Mouse (Mus musculus) neural tube, embryonic 15.5 days (tissue): ENCODE data around the gene Clstn2. TPM values are rescaled to one million over a fixed set of nuclear protein-coding genes. Genes with fewer than 3 reads are reported as not detected.

Experiments
- ATAC-seq: fragments of 200-750 bp; cut with Nextera tagmentation; 2 replicates; pipeline ENCODE4 v1.8.0; 2017; ENCODE audit warnings: mild to moderate bottlenecking, moderate TSS enrichment, moderate library complexity; ENCODE audit not compliant: low FRiP score
- H3K27ac ChIP-seq: fragments of 300-500 bp; sonication (generic); replicated peaks from 2 replicates; pipeline ENCODE4 v1.5.1; 2015; ENCODE audit warnings: mild to moderate bottlenecking, inconsistent platforms
- H3K27me3 ChIP-seq: fragments of 300-500 bp; sonication (generic); replicated peaks from 2 replicates; pipeline ENCODE4 v1.6.1; 2015; ENCODE audit warnings: inconsistent platforms
- H3K36me3 ChIP-seq: fragments of 300-500 bp; sonication (generic); 2 replicates; pipeline ENCODE4 v1.6.1; 2015; ENCODE audit warnings: inconsistent platforms
- H3K4me1 ChIP-seq: fragments of 300-500 bp; sonication (generic); 2 replicates; pipeline ENCODE4 v1.6.1; 2015; ENCODE audit warnings: inconsistent platforms
- H3K4me2 ChIP-seq: fragments of 300-500 bp; sonication (generic); 2 replicates; pipeline ENCODE4 v1.6.1; 2015; ENCODE audit warnings: inconsistent platforms, mild to moderate bottlenecking, moderate library complexity
- H3K4me3 ChIP-seq: fragments of 300-500 bp; sonication (generic); replicated peaks from 2 replicates; pipeline ENCODE4 v1.5.1; 2015; ENCODE audit warnings: mild to moderate bottlenecking, inconsistent platforms
- H3K9ac ChIP-seq: fragments of 300-500 bp; sonication (generic); replicated peaks from 2 replicates; pipeline ENCODE4 v1.6.1; 2015; ENCODE audit warnings: mild to moderate bottlenecking, inconsistent platforms
- H3K9me3 ChIP-seq: fragments of 300-500 bp; sonication (generic); replicated peaks from 2 replicates; pipeline ENCODE4 v1.6.1; 2016; ENCODE audit warnings: inconsistent platforms
- WGBS: fragments of 180-500 bp; shearing (Covaris S2); methylation state at CpG from one replicate; pipeline ENCODE4 v1.1.7; 2015; ENCODE audit warnings: mixed read lengths; 5-methylcytosine and 5-hydroxymethylcytosine counted together
- polyA plus RNA-seq: library from polyadenylated mRNA; unstranded; fragments of >200 nt; fragmentation: Nextera tagmentation; extraction: Ambion mirVana; gene quantifications from 2 replicates; pipeline ENCODE4 v1.2.1, GENCODE M21; 2015

The Clstn2 gene
- 16.6 and 18.8 TPM in 2 replicates for polyA plus RNA-seq

- peak within 1 kb of the TSS; percentile 94 for H3K4me2 ChIP-seq
- peaks cover 37% of the 10 kb centered on the region for H3K4me1 ChIP-seq
- peak within 1 kb of the TSS; percentile 87 for H3K27ac ChIP-seq
- under 1% methylated on average over 61 of the region's 73 CpGs for WGBS
- H3K27me3 ChIP-seq = peaks cover 4% of the 10 kb centered on the region; the same call in 1 of the 2 replicates
- peak; percentile 93 for ATAC-seq
- peak within 1 kb of the TSS; percentile 77 for H3K4me3 ChIP-seq
- no peaks in the 10 kb centered on the region for H3K9me3 ChIP-seq
- H3K9ac ChIP-seq = peak within 1 kb of the TSS; percentile 84
- H3K36me3 ChIP-seq = no peaks in the 10 kb centered on the region
Observed at GRCm38 (mm10) chr9:98032573-98033272, at the start of gene Clstn2. Gene Clstn2, minus strand, starts transcription at chr9:98033181.

- 90% methylated on average over 5 of the region's 5 CpGs for WGBS
- H3K27me3 ChIP-seq = no peaks in the 10 kb centered on the region
- H3K4me2 ChIP-seq = no peak overlapping the region
- no peak for ATAC-seq
- no peaks in the 10 kb centered on the region for H3K36me3 ChIP-seq
- no peak overlapping the region for H3K27ac ChIP-seq
- H3K9me3 ChIP-seq = no peaks in the 10 kb centered on the region
- no peak overlapping the region for H3K4me3 ChIP-seq
- no peak overlapping the region for H3K9ac ChIP-seq
- H3K4me1 ChIP-seq = no peaks in the 10 kb centered on the region
Observed at GRCm38 (mm10) chr9:98067767-98068166, 34.8 kb upstream of the Clstn2 start.

GRCm38 (mm10) chr9:98061646-98062045, 28.7 kb upstream of the Clstn2 start:
- H3K9me3 ChIP-seq = no peaks in the 10 kb centered on the region
- H3K27ac ChIP-seq = no peak overlapping the region
- H3K9ac ChIP-seq = no peak overlapping the region
- 85% methylated on average over 3 of the region's 3 CpGs for WGBS
- H3K4me3 ChIP-seq = no peak overlapping the region
- H3K36me3 ChIP-seq = no peaks in the 10 kb centered on the region
- ATAC-seq = no peak
- H3K4me2 ChIP-seq = no peak overlapping the region
- H3K4me1 ChIP-seq = 0 out of 2 replicates have a peak, but pooled peaks cover 4% of the 10 kb centered on the region
- H3K27me3 ChIP-seq = no peaks in the 10 kb centered on the region

- Histone ChIP-seq H3K9me3 (no peaks in the 10 kb centered on the region), H3K9ac (no peak overlapping the region), H3K4me2 (no peak overlapping the region), H3K27me3 (no peaks in the 10 kb centered on the region), H3K27ac (no peak overlapping the region), H3K36me3 (no peaks in the 10 kb centered on the region), H3K4me3 (no peak overlapping the region), H3K4me1 (0 out of 2 replicates have a peak, but pooled peaks cover 4% of the 10 kb centered on the region)
- 87% methylated on average over 2 of the region's 2 CpGs for WGBS
- no peak for ATAC-seq
Observed at GRCm38 (mm10) chr9:98057291-98057690, 24.3 kb upstream of the Clstn2 start.

DNA sequence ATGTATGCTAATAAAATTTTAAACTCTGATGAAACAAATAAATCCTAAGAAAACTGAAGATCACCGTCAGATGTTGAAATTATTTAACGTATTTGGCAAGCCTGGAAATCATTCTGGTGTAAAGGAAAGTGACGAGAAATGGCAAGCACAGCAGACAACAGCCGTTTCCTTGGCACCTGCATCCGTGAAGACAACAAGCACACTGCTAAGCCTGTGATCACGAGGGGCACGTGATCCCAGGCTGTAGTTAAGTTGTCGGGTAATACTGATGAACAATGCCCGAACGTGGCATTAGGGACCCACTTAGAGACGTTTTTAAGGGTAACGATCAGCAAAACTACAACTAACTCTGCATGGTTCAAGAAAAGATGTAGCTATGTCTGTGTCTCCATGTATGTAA, 18.4 kb upstream of the Clstn2 start:
- Histone ChIP-seq H3K4me3 (0 out of 2 replicates have a peak overlapping the region, but pooled peaks have one; percentile 3), H3K27ac (no peak overlapping the region), H3K9me3 (no peaks in the 10 kb centered on the region), H3K4me1 (no peaks in the 10 kb centered on the region), H3K27me3 (no peaks in the 10 kb centered on the region), H3K4me2 (peak overlapping the region; percentile 39), H3K36me3 (no peaks in the 10 kb centered on the region), H3K9ac (no peak overlapping the region)
- WGBS = 36% methylated on average over 12 of the region's 12 CpGs
- no peak for ATAC-seq

DNA sequence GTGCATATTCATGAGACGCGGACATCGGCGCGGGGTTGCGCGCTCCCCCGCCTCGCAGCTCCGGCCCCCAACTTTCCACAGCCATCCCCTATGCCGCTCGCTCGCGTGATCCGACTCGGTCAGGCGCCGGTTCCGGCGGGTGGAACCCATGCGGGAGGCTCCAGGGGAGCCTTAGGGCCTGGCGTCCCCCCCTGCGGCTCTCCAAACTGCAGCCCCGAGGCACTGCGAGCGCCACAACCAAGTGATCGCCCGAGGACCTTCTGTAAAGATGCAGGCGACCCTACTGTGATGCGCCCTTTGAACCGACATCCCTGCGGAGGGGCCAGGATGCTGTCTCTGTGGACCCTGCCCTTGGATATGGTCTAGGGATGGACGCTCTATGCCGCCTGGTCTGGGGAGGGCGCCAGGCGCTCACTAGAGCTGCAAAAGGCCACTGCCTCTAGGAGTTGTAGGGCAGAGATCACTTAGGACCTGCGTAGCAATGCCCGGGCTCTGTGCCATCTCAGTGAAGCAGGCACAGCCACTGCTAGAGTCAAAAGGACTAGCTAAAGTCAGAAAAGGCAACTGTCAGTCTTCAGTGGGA, 383 bp upstream of the Clstn2 start:
- H3K36me3 ChIP-seq = no peaks in the 10 kb centered on the region
- peak; percentile 74 for ATAC-seq
- H3K9ac ChIP-seq = peak overlapping the region; percentile 84
- peaks cover 36% of the 10 kb centered on the region for H3K4me1 ChIP-seq
- peak overlapping the region; percentile 87 for H3K27ac ChIP-seq
- H3K4me3 ChIP-seq = peak overlapping the region; percentile 77
- peaks cover 4% of the 10 kb centered on the region; the same call in 1 of the 2 replicates for H3K27me3 ChIP-seq
- 1% methylated on average over 38 of the region's 38 CpGs for WGBS
- H3K9me3 ChIP-seq = no peaks in the 10 kb centered on the region
- peak overlapping the region; percentile 94 for H3K4me2 ChIP-seq

- Histone ChIP-seq H3K9me3 (no peaks in the 10 kb centered on the region), H3K9ac (peak overlapping the region; percentile 84), H3K36me3 (no peaks in the 10 kb centered on the region), H3K27me3 (peaks cover 4% of the 10 kb centered on the region; the same call in 1 of the 2 replicates), H3K4me2 (peak overlapping the region; percentile 94), H3K27ac (peak overlapping the region; percentile 87), H3K4me1 (peaks cover 37% of the 10 kb centered on the region), H3K4me3 (peak overlapping the region; percentile 77)
- WGBS = 1% methylated on average over 31 of the region's 31 CpGs
- peak; percentile 16; the same call in 1 of the 2 replicates for ATAC-seq
Observed at GRCm38 (mm10) chr9:98031898-98032572, 946 bp downstream of the Clstn2 start.

- Histone ChIP-seq H3K4me1 (peaks cover 37% of the 10 kb centered on the region), H3K27ac (no peak overlapping the region), H3K27me3 (peaks cover 4% of the 10 kb centered on the region; the same call in 1 of the 2 replicates), H3K9me3 (no peaks in the 10 kb centered on the region), H3K4me2 (peak overlapping the region; percentile 94), H3K9ac (no peak overlapping the region), H3K4me3 (peak overlapping the region; percentile 77), H3K36me3 (no peaks in the 10 kb centered on the region)
- WGBS = 19% methylated on average over 2 of the region's 2 CpGs
- ATAC-seq = no peak
Observed at GRCm38 (mm10) chr9:98030715-98031114, 2.3 kb downstream of the Clstn2 start.

- WGBS = 60% methylated on average over 3 of the region's 3 CpGs
- Histone ChIP-seq H3K4me1 (peaks cover 12% of the 10 kb centered on the region), H3K4me3 (no peak overlapping the region), H3K27ac (no peak overlapping the region), H3K9me3 (no peaks in the 10 kb centered on the region), H3K27me3 (no peaks in the 10 kb centered on the region), H3K9ac (no peak overlapping the region), H3K36me3 (no peaks in the 10 kb centered on the region), H3K4me2 (no peak overlapping the region)
- no peak for ATAC-seq
Observed at GRCm38 (mm10) chr9:98025548-98025947, 7.4 kb downstream of the Clstn2 start.

GRCm38 (mm10) chr9:98023069-98023468, 9.9 kb downstream of the Clstn2 start:
- Histone ChIP-seq H3K27me3 (no peaks in the 10 kb centered on the region), H3K4me1 (no peaks in the 10 kb centered on the region), H3K9ac (no peak overlapping the region), H3K4me2 (no peak overlapping the region), H3K4me3 (no peak overlapping the region), H3K36me3 (no peaks in the 10 kb centered on the region), H3K27ac (no peak overlapping the region), H3K9me3 (no peaks in the 10 kb centered on the region)
- ATAC-seq = no peak
- 74% methylated on average over 11 of the region's 11 CpGs for WGBS

- Histone ChIP-seq H3K9me3 (no peaks in the 10 kb centered on the region), H3K36me3 (no peaks in the 10 kb centered on the region), H3K4me3 (no peak overlapping the region), H3K27me3 (no peaks in the 10 kb centered on the region), H3K4me2 (no peak overlapping the region), H3K4me1 (no peaks in the 10 kb centered on the region), H3K27ac (no peak overlapping the region), H3K9ac (no peak overlapping the region)
- ATAC-seq = no peak
- 86% methylated on average over 2 of the region's 2 CpGs for WGBS
Observed at GRCm38 (mm10) chr9:98019876-98020275, 13.1 kb downstream of the Clstn2 start.
